Mouse (Mus musculus) cerebellum, adult 8-10 months (tissue): ENCODE results near the gene Plxnb3.
"Not testable (repeated sequence)": the region's sequence is repeated elsewhere in the genome, so short reads cannot be mapped to it uniquely, and the experiment has no call there.

ENCODE experiments used
- DNase-seq: peaks from one replicate; pipeline ENCODE4 v3.0.0; 2022

Gene Plxnb3

GRCm38 (mm10) chrX:73756334-73757140 is at the start of gene Plxnb3:
Gene Plxnb3, plus strand, starts transcription at chrX:73757090.
- no peak for DNase-seq

DNA sequence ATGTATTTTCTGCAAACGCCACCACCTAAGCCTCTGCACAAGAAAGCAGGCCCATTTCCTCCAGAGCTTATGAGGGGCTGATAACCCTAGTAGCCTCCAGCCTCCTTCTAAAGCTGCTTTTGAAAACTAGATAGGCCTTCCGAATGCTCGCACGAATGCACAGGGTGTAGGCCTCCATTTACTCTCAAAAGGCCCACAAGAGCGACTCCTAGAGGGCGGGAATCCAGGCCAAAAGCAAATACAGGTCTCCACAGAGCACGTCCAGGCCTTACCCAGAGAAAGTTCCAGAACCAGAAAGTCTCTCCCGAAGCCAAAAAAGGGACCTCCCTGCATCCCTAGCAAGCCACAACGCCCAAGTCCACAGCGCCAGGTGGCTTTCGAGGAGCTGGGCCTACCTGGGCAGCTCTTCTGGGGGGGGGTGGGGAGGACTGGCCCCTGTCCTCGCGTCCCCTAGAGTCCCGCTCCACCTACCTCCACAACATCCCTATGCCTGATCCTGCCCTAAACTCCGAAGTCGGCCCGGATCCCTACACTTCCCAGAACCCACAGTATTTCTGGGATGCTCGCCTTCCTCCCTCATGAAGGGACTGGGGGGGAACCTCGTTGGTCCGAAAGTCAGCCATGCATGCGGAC is 41.3 kb upstream of the Plxnb3 start:
- peak; percentile 38 for DNase-seq

- peak; percentile 84 for DNase-seq
These were observed 40.7 kb upstream of the Plxnb3 start, which contains the start of the genes Bcap31 and Abcd1 for GRCm38 (mm10) chrX:73716109-73716661. Gene Bcap31, minus strand, starts transcription at chrX:73716175. Gene Abcd1, plus strand, starts transcription at chrX:73716597.

DNA sequence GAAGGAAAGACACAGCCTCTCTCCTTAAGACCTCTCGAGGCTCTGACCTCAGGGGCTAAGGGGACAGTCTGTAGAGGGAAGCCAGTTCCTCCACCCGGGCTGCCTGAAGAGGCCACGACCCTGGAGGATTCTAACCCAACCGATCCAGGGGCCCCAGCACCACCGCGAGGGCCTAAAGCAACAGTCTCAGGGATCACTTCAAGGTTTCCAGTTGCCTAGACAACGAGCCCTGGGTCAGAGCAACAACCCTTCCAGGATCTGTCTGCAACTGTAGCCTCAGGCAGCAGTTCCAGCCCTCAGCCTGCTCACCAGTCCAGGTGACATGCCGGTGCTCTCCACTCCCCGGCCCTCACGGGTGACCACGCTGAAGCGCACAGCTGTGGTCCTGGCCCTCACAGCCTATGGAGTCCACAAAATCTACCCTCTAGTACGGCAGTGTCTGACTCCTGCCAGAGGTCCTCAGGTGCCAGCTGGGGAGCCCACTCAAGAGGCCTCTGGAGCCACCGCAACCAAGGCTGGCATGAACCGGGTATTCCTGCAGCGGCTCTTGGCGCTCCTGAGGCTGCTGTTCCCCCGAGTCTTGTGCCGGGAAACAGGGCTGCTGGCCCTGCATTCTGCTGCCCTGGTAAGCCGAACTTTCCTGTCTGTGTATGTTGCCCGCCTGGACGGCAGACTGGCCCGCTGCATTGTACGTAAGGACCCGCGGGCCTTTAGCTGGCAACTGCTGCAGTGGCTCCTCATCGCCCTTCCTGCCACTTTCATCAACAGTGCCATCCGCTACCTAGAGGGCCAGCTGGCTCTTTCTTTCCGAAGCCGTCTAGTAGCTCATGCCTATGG is 40.0 kb upstream of the Plxnb3 start:
- peak; percentile 41 for DNase-seq

GRCm38 (mm10) chrX:73717667-73718066 is 39.2 kb upstream of the Plxnb3 start:
- peak; percentile 23 for DNase-seq

GRCm38 (mm10) chrX:73718271-73718670 is 38.6 kb upstream of the Plxnb3 start:
- no peak for DNase-seq

DNA sequence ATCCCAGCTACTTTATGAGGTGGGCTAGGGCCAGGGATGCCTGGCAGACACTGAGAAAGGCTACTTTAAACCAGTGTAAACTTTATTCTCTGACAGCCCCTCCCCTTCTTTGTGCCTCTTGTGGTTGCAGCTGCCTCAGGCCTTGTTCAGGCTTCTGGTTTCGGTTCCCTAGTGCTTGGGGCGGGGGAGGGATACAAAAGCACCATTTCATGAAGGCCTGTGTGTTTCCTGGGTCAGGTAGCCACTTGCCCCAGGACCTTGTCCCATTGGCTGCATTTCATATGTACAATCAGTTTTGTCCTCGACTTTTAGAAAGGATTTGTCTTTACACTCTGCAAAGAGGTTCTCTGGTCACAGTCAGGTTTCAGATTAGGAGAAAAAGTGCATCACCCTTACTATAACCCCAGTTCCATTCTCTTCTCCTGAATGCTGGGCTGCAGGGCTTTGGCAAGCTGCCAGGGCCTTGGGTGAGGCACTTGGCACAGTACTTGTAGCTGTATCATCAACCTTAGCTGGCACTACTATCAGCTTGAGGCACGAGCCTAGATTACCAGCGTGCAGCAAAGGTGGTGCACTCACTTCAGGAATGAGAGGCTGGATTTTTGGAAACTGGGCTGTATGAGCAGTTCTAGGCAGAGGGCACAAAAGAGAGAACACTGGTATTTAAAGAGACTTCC is 38.1 kb upstream of the Plxnb3 start:
- peak; percentile 28 for DNase-seq

DNA sequence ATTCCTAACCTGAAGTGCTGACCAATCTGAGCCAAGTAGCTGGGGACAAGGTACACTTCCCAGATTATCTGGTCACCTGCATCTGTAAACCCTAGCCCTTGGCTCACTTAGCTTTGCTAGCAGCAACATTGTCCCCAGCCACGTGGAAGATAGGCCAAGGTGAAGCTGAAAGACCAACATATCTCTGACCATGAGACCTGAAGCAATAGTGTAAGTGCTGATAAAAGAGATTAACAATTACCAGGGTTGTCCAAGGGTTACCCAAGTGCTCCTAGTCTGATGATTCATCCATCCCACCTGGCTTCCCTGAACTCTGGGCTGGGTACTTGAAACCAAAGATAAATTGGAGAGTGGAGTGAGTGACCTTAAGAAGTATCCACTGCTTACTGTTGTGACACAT is 26.0 kb upstream of the Plxnb3 start:
- DNase-seq, result no peak

DNA sequence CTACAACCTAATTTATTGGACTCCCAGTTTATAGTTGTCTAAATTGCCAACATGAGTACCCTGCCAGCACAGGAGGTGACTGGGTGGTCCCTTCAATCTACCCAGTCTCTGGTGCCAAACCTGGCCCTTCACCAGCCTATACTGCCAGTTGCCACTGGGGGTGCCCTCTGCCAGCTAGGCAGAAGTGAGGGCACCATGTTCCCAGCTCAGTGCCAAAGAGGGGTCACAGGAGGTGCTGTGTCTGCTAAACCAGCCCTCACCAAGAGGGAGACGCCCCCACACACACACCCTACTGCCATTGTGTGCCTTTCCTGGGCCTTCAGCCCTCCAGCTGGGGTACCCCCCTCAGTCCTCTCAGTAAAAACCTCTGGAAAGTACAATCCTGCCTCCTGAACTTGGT is 18.7 kb upstream of the Plxnb3 start:
- no peak for DNase-seq

DNA sequence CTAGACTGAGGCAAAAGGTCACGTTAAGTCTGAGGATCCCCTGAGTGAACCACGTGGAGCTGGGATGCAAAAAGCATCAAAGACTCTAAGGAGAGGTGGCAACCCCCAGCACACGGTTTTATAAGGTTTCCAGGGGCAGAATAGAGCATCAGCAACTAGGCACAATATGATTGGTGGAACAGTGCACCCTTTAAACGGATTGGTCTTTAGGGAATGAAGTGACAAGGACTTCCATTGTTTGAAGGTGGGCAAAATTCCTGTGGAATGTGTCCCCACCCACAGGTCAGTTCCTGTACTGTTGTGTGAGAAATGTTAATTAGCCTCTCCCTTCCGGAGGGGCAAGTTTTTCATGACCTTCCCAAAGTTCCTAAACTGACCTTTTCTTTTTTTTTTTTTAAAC is 17.7 kb upstream of the Plxnb3 start:
- no peak for DNase-seq

DNA sequence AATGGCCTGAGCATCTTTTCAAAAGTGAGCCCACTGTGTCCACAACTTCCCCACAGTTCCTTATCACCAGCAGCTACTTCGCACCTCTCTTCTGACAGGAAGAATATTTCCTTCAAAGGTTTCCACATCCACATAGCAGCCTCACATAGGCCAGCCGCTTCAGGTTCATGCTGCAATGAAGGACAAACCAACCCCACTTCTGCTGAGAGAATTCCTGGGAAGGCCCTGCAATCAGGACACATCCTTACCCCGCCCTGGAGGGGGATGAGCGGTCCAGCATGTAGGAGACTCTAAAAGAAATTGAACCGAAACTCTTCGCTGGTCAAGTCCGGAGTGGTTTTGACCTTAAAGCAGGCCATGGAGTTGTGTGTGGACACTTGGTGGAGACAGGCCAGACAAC is 17.0 kb upstream of the Plxnb3 start:
- DNase-seq, result not testable (repeated sequence)

DNA sequence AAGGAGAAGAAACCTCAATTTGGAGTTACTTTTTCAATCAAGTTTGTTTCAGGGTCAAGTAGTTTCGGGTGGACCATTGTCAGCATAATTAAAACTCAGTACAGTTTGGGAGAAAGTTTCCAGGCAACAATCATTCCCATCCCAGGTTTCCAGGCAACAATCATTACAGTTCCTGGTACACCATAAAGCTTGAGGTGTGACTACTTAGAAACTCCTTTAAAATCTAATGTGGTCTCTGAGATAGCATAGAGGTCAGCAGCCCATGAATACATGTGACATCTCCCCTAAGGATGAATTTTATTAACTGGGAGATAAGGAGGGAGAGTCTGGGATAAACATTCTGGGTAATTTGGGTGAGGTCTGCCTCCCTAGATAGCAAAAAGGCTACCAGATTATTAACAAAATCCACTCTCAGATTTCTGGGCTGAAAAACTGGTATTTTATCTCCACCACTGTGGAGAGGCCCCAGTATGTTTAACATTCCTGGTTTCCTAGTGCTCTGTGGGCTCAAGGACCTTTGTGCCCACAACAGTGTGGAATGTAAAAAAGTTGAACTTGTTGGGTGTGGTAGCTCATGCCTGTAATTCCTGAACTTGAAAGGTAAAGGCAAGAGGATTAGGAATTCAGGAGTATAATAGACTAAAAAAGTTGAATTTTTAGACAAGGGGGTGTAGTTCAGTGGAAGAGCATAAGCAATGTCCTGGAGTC is 12.0 kb upstream of the Plxnb3 start:
- DNase-seq, result no peak

GRCm38 (mm10) chrX:73748977-73749376 is 7.9 kb upstream of the Plxnb3 start:
- no peak for DNase-seq

GRCm38 (mm10) chrX:73758611-73759290 is 1.9 kb downstream of the Plxnb3 start:
- peak; percentile 57 for DNase-seq

- DNase-seq, result no peak
These were observed 8.4 kb downstream of the Plxnb3 start for GRCm38 (mm10) chrX:73765311-73765710.

GRCm38 (mm10) chrX:73767267-73767666 is 10.4 kb downstream of the Plxnb3 start:
- DNase-seq, result no peak

GRCm38 (mm10) chrX:73774168-73774760 is 17.4 kb downstream of the Plxnb3 start, which contains the start of gene Srpk3:
Gene Srpk3, plus strand, starts transcription at chrX:73774405.
- DNase-seq, result no peak

- no peak for DNase-seq
These were observed 18.1 kb downstream of the Plxnb3 start for GRCm38 (mm10) chrX:73774802-73775483.

DNA sequence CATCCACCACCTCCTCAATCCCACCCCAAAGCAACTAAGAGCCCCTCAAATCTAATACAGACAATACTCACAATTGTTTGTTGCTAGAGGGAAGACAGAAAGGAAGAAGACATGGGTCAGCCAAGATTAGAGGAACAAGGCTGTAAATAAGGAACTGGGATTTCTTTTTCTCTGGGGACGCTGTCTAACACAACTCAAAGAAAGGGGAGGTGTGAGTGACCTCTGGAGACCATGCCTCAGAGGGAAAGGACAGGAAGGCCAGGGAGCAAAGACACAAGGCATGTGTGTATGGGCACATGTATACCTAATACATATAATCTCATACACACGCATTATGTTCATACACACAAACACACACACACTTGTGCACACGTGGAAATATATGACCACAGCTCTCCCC is 25.3 kb downstream of the Plxnb3 start:
- no peak for DNase-seq

GRCm38 (mm10) chrX:73785666-73786065 is 28.8 kb downstream of the Plxnb3 start:
- no peak for DNase-seq
